Mouse (Mus musculus): ENCODE results near the gene Gng13. TPM values are rescaled to one million over a fixed set of nuclear protein-coding genes. Genes with fewer than 3 reads are reported as not detected.
"Not testable (repeated sequence)": the region's sequence is repeated elsewhere in the genome, so short reads cannot be mapped to it uniquely, and the experiment has no call there.

The Gng13 gene
- polyA plus RNA-seq, 2 experiments = not detected

GRCm38 (mm10) chr17:25738861-25739260 lies 21.9 kb downstream of the Gng13 start:
- no peak for TF ChIP-seq EP300 (IDR thresholded peaks at IDR 0.05; ENCODE audit: low read depth)
- TF ChIP-seq CTCF (IDR thresholded peaks at IDR 0.05; ENCODE audit: low read depth) = no peak
- DNase-seq (ENCODE audit: low read depth in 3 of 3, low spot score in 3 of 3) (no peak), ATAC-seq (ENCODE audit: insufficient read depth) (no peak)
- Histone ChIP-seq H3K27me3 (ENCODE audit: control insufficient read depth, insufficient read depth, low read length) (no peaks in the 10 kb centered on the region), H3K4me3 (ENCODE audit: insufficient read depth in 1 of 2, low read depth in 2 of 2, low read length in 2 of 2) (no peak overlapping the region), H3K36me3 (replicated peaks; ENCODE audit: control insufficient read depth, insufficient read depth, low read depth) (no peaks in the 10 kb centered on the region), H3K4me2 (ENCODE audit: low read depth) (no peak overlapping the region), H3K9me3 (ENCODE audit: control insufficient read depth, low read length) (no peaks in the 10 kb centered on the region), H3K4me1 (replicated peaks; ENCODE audit: control insufficient read depth in 2 of 2, insufficient read depth in 2 of 2, low read length in 1 of 2) (no peaks in the 10 kb centered on the region), H3K9ac (replicated peaks) (no peak overlapping the region), H3K27ac (no peak overlapping the region)
- WGBS (ENCODE audit: insufficient replicate concordance) = 58% methylated on average over 7 of the region's 7 CpGs

GRCm38 (mm10) chr17:25741471-25741870 lies 24.5 kb downstream of the Gng13 start:
- H3K27ac ChIP-seq; H3K27me3 ChIP-seq (ENCODE audit: control insufficient read depth, insufficient read depth, low read length); H3K4me1 ChIP-seq (replicated peaks; ENCODE audit: control insufficient read depth in 2 of 2, insufficient read depth in 2 of 2, low read length in 1 of 2); ATAC-seq (ENCODE audit: insufficient read depth); H3K4me2 ChIP-seq (ENCODE audit: low read depth); DNase-seq (ENCODE audit: low read depth in 3 of 3, low spot score in 3 of 3); H3K4me3 ChIP-seq (ENCODE audit: insufficient read depth in 1 of 2, low read depth in 2 of 2, low read length in 2 of 2); H3K9ac ChIP-seq (replicated peaks); H3K9me3 ChIP-seq (ENCODE audit: control insufficient read depth, low read length); H3K36me3 ChIP-seq (replicated peaks; ENCODE audit: control insufficient read depth, insufficient read depth, low read depth): not testable (repeated sequence)
- 57% methylated on average over 12 of the region's 12 CpGs for WGBS (ENCODE audit: insufficient replicate concordance)

- Histone ChIP-seq H3K27me3 (ENCODE audit: control insufficient read depth, insufficient read depth, low read length) (no peaks in the 10 kb centered on the region), H3K4me3 (ENCODE audit: insufficient read depth in 1 of 2, low read depth in 2 of 2, low read length in 2 of 2) (no peak overlapping the region), H3K4me2 (ENCODE audit: low read depth) (no peak overlapping the region), H3K9ac (replicated peaks) (no peak overlapping the region), H3K36me3 (replicated peaks; ENCODE audit: control insufficient read depth, insufficient read depth, low read depth) (no peaks in the 10 kb centered on the region), H3K9me3 (ENCODE audit: control insufficient read depth, low read length) (no peaks in the 10 kb centered on the region), H3K27ac (no peak overlapping the region), H3K4me1 (replicated peaks; ENCODE audit: control insufficient read depth in 2 of 2, insufficient read depth in 2 of 2, low read length in 1 of 2) (no peaks in the 10 kb centered on the region)
- 80% methylated on average over 9 of the region's 9 CpGs for WGBS (ENCODE audit: insufficient replicate concordance)
- DNase-seq (ENCODE audit: low read depth in 3 of 3, low spot score in 3 of 3) = no peak
- TF ChIP-seq CTCF (IDR thresholded peaks at IDR 0.05; ENCODE audit: low read depth) (no peak), EP300 (IDR thresholded peaks at IDR 0.05; ENCODE audit: low read depth) (no peak)
- ATAC-seq (ENCODE audit: insufficient read depth) = no peak
Measured at GRCm38 (mm10) chr17:25743831-25744230, 26.9 kb downstream of the Gng13 start.

GRCm38 (mm10) chr17:25744311-25744710 lies 27.3 kb downstream of the Gng13 start:
- ATAC-seq (ENCODE audit: insufficient read depth) = no peak
- Histone ChIP-seq H3K4me3 (ENCODE audit: insufficient read depth in 1 of 2, low read depth in 2 of 2, low read length in 2 of 2) (no peak overlapping the region), H3K9ac (replicated peaks) (no peak overlapping the region), H3K27me3 (ENCODE audit: control insufficient read depth, insufficient read depth, low read length) (no peaks in the 10 kb centered on the region), H3K4me1 (replicated peaks; ENCODE audit: control insufficient read depth in 2 of 2, insufficient read depth in 2 of 2, low read length in 1 of 2) (no peaks in the 10 kb centered on the region), H3K36me3 (replicated peaks; ENCODE audit: control insufficient read depth, insufficient read depth, low read depth) (no peaks in the 10 kb centered on the region), H3K27ac (no peak overlapping the region), H3K9me3 (ENCODE audit: control insufficient read depth, low read length) (no peaks in the 10 kb centered on the region), H3K4me2 (ENCODE audit: low read depth) (no peak overlapping the region)
- no peak for TF ChIP-seq EP300 (IDR thresholded peaks at IDR 0.05; ENCODE audit: low read depth)
- TF ChIP-seq CTCF (IDR thresholded peaks at IDR 0.05; ENCODE audit: low read depth) = no peak
- no peak for DNase-seq (ENCODE audit: low read depth in 3 of 3, low spot score in 3 of 3)
- 49% methylated on average over 10 of the region's 10 CpGs for WGBS (ENCODE audit: insufficient replicate concordance)

GRCm38 (mm10) chr17:25748238-25748637 lies 31.3 kb downstream of the Gng13 start:
- 66% methylated on average over 4 of the region's 4 CpGs for WGBS (ENCODE audit: insufficient replicate concordance)
- no peaks in the 10 kb centered on the region for H3K27me3 ChIP-seq (ENCODE audit: control insufficient read depth, insufficient read depth, low read length)
- H3K36me3 ChIP-seq (replicated peaks; ENCODE audit: control insufficient read depth, insufficient read depth, low read depth) = no peaks in the 10 kb centered on the region
- no peaks in the 10 kb centered on the region for H3K9me3 ChIP-seq (ENCODE audit: control insufficient read depth, low read length)
- H3K9ac ChIP-seq (replicated peaks) = no peak overlapping the region
- no peak overlapping the region for H3K4me2 ChIP-seq (ENCODE audit: low read depth)
- H3K27ac ChIP-seq = no peak overlapping the region
- H3K4me1 ChIP-seq (replicated peaks; ENCODE audit: control insufficient read depth in 2 of 2, insufficient read depth in 2 of 2, low read length in 1 of 2) = no peaks in the 10 kb centered on the region
- ATAC-seq (ENCODE audit: insufficient read depth) (no peak), DNase-seq (ENCODE audit: low read depth in 3 of 3, low spot score in 3 of 3) (no peak)
- TF ChIP-seq EP300 (IDR thresholded peaks at IDR 0.05; ENCODE audit: low read depth) = no peak
- no peak for TF ChIP-seq CTCF (IDR thresholded peaks at IDR 0.05; ENCODE audit: low read depth)
- no peak overlapping the region for H3K4me3 ChIP-seq (ENCODE audit: insufficient read depth in 1 of 2, low read depth in 2 of 2, low read length in 2 of 2)

Data from liver, embryonic 14.5 days (tissue).